ENCODE assay signal across 10 mouse cellular contexts in the genomic region with DNA sequence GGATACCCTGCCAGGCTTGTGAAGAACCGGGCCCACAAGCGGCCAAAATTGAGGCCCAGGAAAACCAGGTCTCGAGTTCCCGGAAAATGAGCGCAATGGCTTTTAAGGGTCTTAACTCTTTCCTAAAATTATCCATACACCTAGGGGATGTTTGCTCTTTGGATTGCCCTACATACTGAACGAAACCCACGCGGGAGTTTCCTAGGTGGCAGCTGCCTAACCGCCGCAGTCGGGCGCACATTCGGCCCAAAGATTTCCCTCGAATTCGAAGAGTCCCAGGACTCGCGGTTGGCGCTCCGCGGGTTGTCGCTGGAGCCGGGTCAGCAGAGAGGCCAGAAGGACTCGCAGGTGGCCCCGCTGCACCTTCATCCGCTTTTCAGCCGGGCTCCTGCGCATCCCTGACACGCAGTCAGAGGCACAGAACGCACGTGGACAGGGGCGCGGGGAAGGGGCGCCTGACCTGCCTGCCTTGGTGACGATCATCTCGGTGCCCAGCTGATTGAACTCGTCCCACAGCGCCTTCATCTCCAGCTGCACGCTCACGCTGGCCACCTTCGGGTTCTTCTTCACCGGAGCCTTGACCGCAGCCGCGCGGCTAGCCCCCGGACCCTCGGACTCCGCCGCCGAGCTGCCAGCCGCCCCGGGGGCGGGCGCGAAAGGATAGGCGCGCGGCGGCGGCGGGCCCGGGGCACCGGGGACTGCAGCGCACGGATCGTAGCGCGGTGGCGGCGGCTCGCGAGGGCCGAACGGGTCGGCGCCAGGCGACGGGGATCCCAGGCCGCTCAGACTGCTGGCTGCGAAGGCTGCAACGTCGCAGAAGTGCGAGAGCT. TPM values are rescaled to one million over a fixed set of nuclear protein-coding genes. Genes with fewer than 3 reads are reported as not detected.
DNase-seq lines count a peak whose midpoint lies in the region; ATAC-seq and TF ChIP-seq lines count a peak whose summit lies in the region.
"Had no signal": no experiment of that assay in that cellular context is flagged by ENCODE, and none has a peak within 500 bp of the region (broad histone marks: within the 10 kb centered on the region; RNA-seq: fewer than 3 reads in every experiment).

No protein-coding gene starts in this region.

- peak overlapping the region; percentile 48 for H3K9ac ChIP-seq in kidney, embryonic 14.5 days (ENCODE audit: low read depth, low read length)
- no peak overlapping the region for H3K9ac ChIP-seq in hindbrain, embryonic 15.5 days
- H3K9ac ChIP-seq in midbrain, postnatal 0 days (replicated peaks; ENCODE audit: low read length, poor library complexity, severe bottlenecking) = 0 out of 2 replicates have a peak overlapping the region, but pooled peaks have one; percentile 0

- H3K4me1 ChIP-seq in kidney, embryonic 14.5 days (ENCODE audit: control insufficient read depth, insufficient read depth, low read length) = peaks cover 25% of the 10 kb centered on the region
- peaks cover 48% of the 10 kb centered on the region for H3K4me1 ChIP-seq in hindbrain, embryonic 15.5 days (replicated peaks)
- H3K4me1 ChIP-seq in midbrain, postnatal 0 days (ENCODE audit: insufficient read depth, low read length) = peaks cover 17% of the 10 kb centered on the region; the same call in 1 of the 2 replicates

- H3K4me2 ChIP-seq in kidney, embryonic 14.5 days (replicated peaks; ENCODE audit: low read depth, low read length) = peak overlapping the region; percentile 68
- H3K4me2 ChIP-seq in hindbrain, embryonic 15.5 days = peak overlapping the region; percentile 59
- peak overlapping the region; percentile 62 for H3K4me2 ChIP-seq in midbrain, postnatal 0 days (ENCODE audit: low read depth, low read length, poor library complexity, severe bottlenecking)

- H3K27ac ChIP-seq in kidney, embryonic 14.5 days (ENCODE audit: low read depth, low read length) = no peak overlapping the region
- no peak overlapping the region for H3K27ac ChIP-seq in hindbrain, embryonic 15.5 days (replicated peaks)
- no peak overlapping the region for H3K27ac ChIP-seq in midbrain, postnatal 0 days (ENCODE audit: low read depth, low read length)

- H3K27me3 ChIP-seq in kidney, embryonic 14.5 days (ENCODE audit: control insufficient read depth, insufficient read depth, low read length) = peaks cover 100% of the 10 kb centered on the region
- H3K27me3 ChIP-seq in hindbrain, embryonic 15.5 days = peaks cover 92% of the 10 kb centered on the region
- H3K27me3 ChIP-seq in midbrain, postnatal 0 days (ENCODE audit: insufficient read depth, low read length) = peaks cover 76% of the 10 kb centered on the region

- no peak for ATAC-seq in kidney, embryonic 14.5 days (ENCODE audit: low FRiP score, low TSS enrichment)
- ATAC-seq in hindbrain, embryonic 15.5 days (ENCODE audit: low FRiP score, low read depth) = no peak
- no peak for ATAC-seq in midbrain, postnatal 0 days (ENCODE audit: low FRiP score)

- 2% methylated on average over 83 of the region's 83 CpGs for whole genome bisulfite sequencing in kidney, embryonic 14.5 days
- 2% methylated on average over 81 of the region's 83 CpGs for WGBS in hindbrain, embryonic 15.5 days
- 3% methylated on average over 78 of the region's 83 CpGs for WGBS in midbrain, postnatal 0 days

- no peaks in the 10 kb centered on the region for H3K36me3 ChIP-seq in kidney, embryonic 14.5 days (ENCODE audit: control insufficient read depth, insufficient read depth, low read length)
- H3K36me3 ChIP-seq in hindbrain, embryonic 15.5 days = no peaks in the 10 kb centered on the region
- H3K36me3 ChIP-seq in midbrain, postnatal 0 days (ENCODE audit: insufficient read depth, low read length) = no peaks in the 10 kb centered on the region

- H3K4me3 ChIP-seq in kidney, embryonic 14.5 days (ENCODE audit: low read length) = peak overlapping the region; percentile 44
- peak overlapping the region; percentile 36 for H3K4me3 ChIP-seq in hindbrain, embryonic 15.5 days
- peak overlapping the region; percentile 32 for H3K4me3 ChIP-seq in midbrain, postnatal 0 days (ENCODE audit: low read depth, low read length)

- TF ChIP-seq CTCF in midbrain, postnatal 0 days (IDR thresholded peaks at IDR 0.05) = no peak

- DNase-seq in kidney, adult 8-10 months = no peak
- DNase-seq in embryo, embryonic 9.5 days (ENCODE audit: extremely low spot score) = peak; percentile 61
- no peak for DNase-seq in midbrain, postnatal 0 days (ENCODE audit: low spot score)
- no peak for DNase-seq in left cerebral cortex, adult 8-10 months (ENCODE audit: low spot score in 2 of 2)
- DNase-seq in layer of hippocampus, adult 9-10 months (ENCODE audit: low spot score) = no peak
- DNase-seq in right cerebral cortex, adult 18-20 months = no peak

- H3K9me3 ChIP-seq in kidney, embryonic 14.5 days (ENCODE audit: control insufficient read depth, low read length) = no peaks in the 10 kb centered on the region
- H3K9me3 ChIP-seq in hindbrain, embryonic 15.5 days = no peaks in the 10 kb centered on the region
- H3K9me3 ChIP-seq in midbrain, postnatal 0 days (ENCODE audit: low read length) = no peaks in the 10 kb centered on the region

RNA-seq across cellular contexts. Expression of a gene that starts 4.2 kb away (rescaled TPM):
- 0.61 and 0.63 TPM in 2 replicates for polyA plus RNA-seq in kidney, embryonic 14.5 days (2014; fragmentation: Nextera tagmentation; extraction: Ambion mirVana)
- polyA plus RNA-seq in hindbrain, embryonic 15.5 days (2015; fragmentation: Nextera tagmentation; extraction: Ambion mirVana) = 1.1 and 1.2 TPM in 2 replicates
- 0.52 and 1.3 TPM in 2 replicates for total RNA-seq in midbrain, postnatal 0 days (2014; rRNA removed)
- polyA plus RNA-seq in midbrain, postnatal 0 days (2015; fragmentation: Nextera tagmentation; extraction: Ambion mirVana) = 0.70 and 0.81 TPM in 2 replicates
- total RNA-seq in left cerebral cortex, adult 8-10 months (2022) = 1 to 10 TPM; 1.0 to 2.1 (median 1.6) TPM
- total RNA-seq: megakaryocyte-erythroid progenitor cell, adult 5-6 weeks; MEL had no signal

RNA-seq across cellular contexts. Expression of a gene that starts 35.9 kb away (rescaled TPM):
- polyA plus RNA-seq in kidney, embryonic 14.5 days (2014; fragmentation: Nextera tagmentation; extraction: Ambion mirVana) = 1.1 and 1.6 TPM in 2 replicates
- polyA plus RNA-seq in hindbrain, embryonic 15.5 days (2015; fragmentation: Nextera tagmentation; extraction: Ambion mirVana) = 11.8 and 14.8 TPM in 2 replicates
- total RNA-seq in midbrain, postnatal 0 days (2014; rRNA removed) = 28.6 and 39.4 TPM in 2 replicates
- polyA plus RNA-seq in midbrain, postnatal 0 days (2015; fragmentation: Nextera tagmentation; extraction: Ambion mirVana) = 11.6 and 11.9 TPM in 2 replicates
- 1 to 10 TPM in 1 of 4 experiments, under 1 TPM in 2, not detected in 1; 0.36 to 1.1 (median 0.93) TPM for total RNA-seq in left cerebral cortex, adult 8-10 months (2022)

RNA-seq across cellular contexts. Expression of a gene that starts 39.9 kb away (rescaled TPM):
- polyA plus RNA-seq in kidney, embryonic 14.5 days (2014; fragmentation: Nextera tagmentation; extraction: Ambion mirVana) = 1.2 and 1.7 TPM in 2 replicates
- polyA plus RNA-seq in hindbrain, embryonic 15.5 days (2015; fragmentation: Nextera tagmentation; extraction: Ambion mirVana) = 14.8 and 18.8 TPM in 2 replicates
- 14.2 and 33.6 TPM in 2 replicates for total RNA-seq in midbrain, postnatal 0 days (2014; rRNA removed)
- polyA plus RNA-seq in midbrain, postnatal 0 days (2015; fragmentation: Nextera tagmentation; extraction: Ambion mirVana) = 3.4 and 7.0 TPM in 2 replicates
- total RNA-seq in left cerebral cortex, adult 8-10 months (2022) = 100 to 1,000 TPM; 207 to 234 (median 219) TPM
- total RNA-seq: megakaryocyte-erythroid progenitor cell, adult 5-6 weeks had no signal

RNA-seq across cellular contexts. Expression of a gene that starts 43.5 kb away (rescaled TPM):
- 12.2 and 14.2 TPM in 2 replicates for polyA plus RNA-seq in kidney, embryonic 14.5 days (2014; fragmentation: Nextera tagmentation; extraction: Ambion mirVana)
- polyA plus RNA-seq in hindbrain, embryonic 15.5 days (2015; fragmentation: Nextera tagmentation; extraction: Ambion mirVana) = 192 and 212 TPM in 2 replicates
- 376 and 407 TPM in 2 replicates for total RNA-seq in midbrain, postnatal 0 days (2014; rRNA removed)
- polyA plus RNA-seq in midbrain, postnatal 0 days (2015; fragmentation: Nextera tagmentation; extraction: Ambion mirVana) = 247 and 258 TPM in 2 replicates
- total RNA-seq in left cerebral cortex, adult 8-10 months (2022) = 100 to 1,000 TPM; 759 to 812 (median 777) TPM
